Mouse (Mus musculus): ENCODE measurements around the gene Elmo1.

GRCm38 (mm10) chr13:20142637-20143036 is 52.2 kb downstream of the Elmo1 start:
- TF ChIP-seq ZKSCAN1 (IDR thresholded peaks at IDR 0.05; ENCODE audit: borderline replicate concordance, low read depth, low read length) (no peak), USF2 (conservative IDR thresholded peaks at IDR 0.05; ENCODE audit: low read depth, low read length) (no peak), GABPA (IDR thresholded peaks at IDR 0.05; ENCODE audit: insufficient replicate concordance, low read depth, low read length) (no peak), TBP (conservative IDR thresholded peaks at IDR 0.05; ENCODE audit: low read depth, low read length) (no peak), CHD2 (IDR thresholded peaks at IDR 0.05; ENCODE audit: low read length) (no peak), POLR2A (IDR thresholded peaks at IDR 0.05; ENCODE audit: low read depth, low read length) (no peak), ELF1 (IDR thresholded peaks at IDR 0.05; ENCODE audit: low read depth, low read length) (no peak), CTCF (conservative IDR thresholded peaks at IDR 0.05 in 1 of 2, IDR thresholded peaks at IDR 0.05 in 1 of 2; ENCODE audit: low read depth in 2 of 2, low read length in 2 of 2) (no peak), ZMIZ1 (IDR thresholded peaks at IDR 0.05; ENCODE audit: low read depth, low read length) (no peak), ETS1 (conservative IDR thresholded peaks at IDR 0.05; ENCODE audit: low read depth, low read length) (no peak), PAX5 (IDR thresholded peaks at IDR 0.05; ENCODE audit: low read length) (no peak), USF1 (IDR thresholded peaks at IDR 0.05; ENCODE audit: low read depth, low read length) (no peak)
